Mouse (Mus musculus) ES-E14 (cell line): ENCODE results near the gene Uxt. TPM values are rescaled to one million over a fixed set of nuclear protein-coding genes. Genes with fewer than 3 reads are reported as not detected.

ENCODE experiments used
- DNase-seq: peaks from one replicate; pipeline ENCODE4 v3.0.0-alpha.2; 2013; ENCODE audit warnings: low read depth, low spot score
- H3K27ac ChIP-seq: 2 replicates; pipeline ENCODE4 v1.5.1; 2012; ENCODE audit warnings: low read depth, mild to moderate bottlenecking, low read length, moderate library complexity, mixed read lengths; ENCODE audit not compliant: poor library complexity, insufficient read depth, severe bottlenecking
- H3K36me3 ChIP-seq: 2 replicates; pipeline ENCODE4 v1.6.1; 2012; ENCODE audit warnings: mild to moderate bottlenecking, low read length, moderate library complexity, mixed read lengths; ENCODE audit not compliant: control insufficient read depth, poor library complexity, insufficient read depth, severe bottlenecking
- H3K4me1 ChIP-seq, 2 experiments: fragments of 150-350 bp in 1 of 2; sonication (generic) in 1 of 2; 2 replicates each; pipeline ENCODE4 v1.6.1; 2012; ENCODE audit warnings: low read length in 2 of 2, mild to moderate bottlenecking in 1 of 2, mixed read lengths in 1 of 2; ENCODE audit not compliant: control insufficient read depth in 2 of 2, insufficient read depth in 2 of 2, poor library complexity in 1 of 2
- H3K4me3 ChIP-seq, 2 experiments: fragments of 150-350 bp in 1 of 2; sonication (generic) in 1 of 2; 2 replicates each; pipeline ENCODE4 v1.5.1; 2012; ENCODE audit warnings: low read length in 2 of 2, low read depth in 1 of 2, mild to moderate bottlenecking in 1 of 2, mixed read lengths in 1 of 2; ENCODE audit not compliant: insufficient read depth in 1 of 2, poor library complexity in 1 of 2, severe bottlenecking in 1 of 2
- H3K9ac ChIP-seq: 2 replicates; pipeline ENCODE4 v1.6.1; 2012; ENCODE audit warnings: low read depth, mild to moderate bottlenecking, low read length, mixed read lengths; ENCODE audit not compliant: poor library complexity, insufficient read depth, severe bottlenecking
- H3K9me3 ChIP-seq: fragments of 150-350 bp; sonication (generic); 2 replicates; pipeline ENCODE4 v1.6.1; 2012; ENCODE audit warnings: low read depth, mild to moderate bottlenecking, low read length; ENCODE audit not compliant: control insufficient read depth, insufficient read depth
- CHD2 ChIP-seq: IDR thresholded peaks from 2 replicates; pipeline ENCODE4 v1.6.1; 2014; ENCODE audit warnings: mild to moderate bottlenecking, low read depth, low read length, inconsistent platforms
- HCFC1 ChIP-seq: IDR thresholded peaks from 2 replicates; pipeline ENCODE4 v1.6.1; 2012; ENCODE audit warnings: low read length, inconsistent platforms, borderline replicate concordance; ENCODE audit not compliant: insufficient read depth
- MAFK ChIP-seq: IDR thresholded peaks from 2 replicates; pipeline ENCODE4 v1.6.1; 2014; ENCODE audit warnings: mild to moderate bottlenecking, low read depth, low read length, inconsistent platforms; ENCODE audit not compliant: insufficient read depth
- ZC3H11A ChIP-seq: IDR thresholded peaks from 2 replicates; pipeline ENCODE4 v1.6.1; 2012; ENCODE audit warnings: low read depth, mild to moderate bottlenecking, inconsistent platforms, low read length, borderline replicate concordance
- ZNF384 ChIP-seq: IDR thresholded peaks from 2 replicates; pipeline ENCODE4 v1.6.1; 2012; ENCODE audit warnings: low read depth, low read length, inconsistent platforms
- in situ Hi-C, 2 experiments: fragments of 600-800 bp; cut with MboI; formaldehyde crosslinking; loops; one replicate each; pipeline ENCODE4 v1.15.1; 2025; ENCODE audit warnings: low sequenced_read_pairs in 2 of 2, inconsistent platforms in 1 of 2; ENCODE audit not compliant: unreplicated experiment in 2 of 2
- total RNA-seq: library from RNA; depleted of rRNA; stranded (reverse); fragments of 300-350 nt; gene quantifications from 2 replicates; pipeline ENCODE4 v1.2.3, GENCODE M21; 2012

The Uxt gene
- total RNA-seq, 1 experiment = 37.0 TPM

GRCm38 (mm10) chrX:20931963-20932362 lies 29.9 kb downstream of the Uxt start:
- no peak overlapping the region for H3K27ac ChIP-seq
- TF ChIP-seq CHD2 (no peak), ZC3H11A (no peak), HCFC1 (no peak), ZNF384 (no peak), MAFK (no peak)
- H3K4me3 ChIP-seq = no peak overlapping the region
- peaks cover 2 to 6% of the 10 kb centered on the region in 2 experiments; a peak in 2 of 4 replicates for H3K4me1 ChIP-seq
- no peak overlapping the region for H3K9ac ChIP-seq
- in situ Hi-C loops = no loop called here
- H3K36me3 ChIP-seq = peaks cover 8% of the 10 kb centered on the region
- H3K9me3 ChIP-seq = no peaks in the 10 kb centered on the region
- no peak for DNase-seq

DNA sequence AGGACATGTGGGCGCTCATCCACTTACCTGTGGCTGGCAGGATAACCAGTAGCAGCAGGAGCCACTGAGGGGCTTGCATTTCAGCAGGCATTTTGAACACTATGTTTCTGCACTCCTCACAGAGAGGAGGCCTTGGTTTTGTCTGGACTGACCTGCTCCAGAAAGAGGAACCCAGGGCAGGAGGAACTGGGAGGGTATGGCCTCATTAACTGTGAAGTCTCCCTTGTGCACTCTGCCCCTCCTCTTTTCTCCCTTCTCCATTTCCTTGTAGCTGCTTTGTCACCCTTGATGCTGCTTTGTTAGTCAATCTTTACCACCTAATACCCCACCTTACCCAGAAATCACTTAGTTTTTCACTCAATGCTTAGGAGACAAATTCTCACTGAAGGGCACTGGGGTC lies 30.5 kb downstream of the Uxt start, which contains the start of gene Cfp:
Gene Cfp, minus strand, starts transcription at position 192 of the 400 bp plus-strand sequence.
- H3K27ac ChIP-seq = 0 out of 2 replicates have a peak within 1 kb of the TSS, but pooled peaks have one; percentile 28
- DNase-seq = no peak
- in situ Hi-C loops = no loop called here
- TF ChIP-seq ZC3H11A = no peak
- TF ChIP-seq HCFC1 = no peak
- no peak for TF ChIP-seq MAFK
- TF ChIP-seq ZNF384 = no peak
- TF ChIP-seq CHD2 = no peak
- H3K4me3 ChIP-seq = no peak within 1 kb of the TSS
- H3K4me1 ChIP-seq = peaks cover 2 to 6% of the 10 kb centered on the region in 2 experiments; a peak in 2 of 4 replicates
- no peaks in the 10 kb centered on the region for H3K9me3 ChIP-seq
- H3K36me3 ChIP-seq = peaks cover 8% of the 10 kb centered on the region
- H3K9ac ChIP-seq = no peak within 1 kb of the TSS

DNA sequence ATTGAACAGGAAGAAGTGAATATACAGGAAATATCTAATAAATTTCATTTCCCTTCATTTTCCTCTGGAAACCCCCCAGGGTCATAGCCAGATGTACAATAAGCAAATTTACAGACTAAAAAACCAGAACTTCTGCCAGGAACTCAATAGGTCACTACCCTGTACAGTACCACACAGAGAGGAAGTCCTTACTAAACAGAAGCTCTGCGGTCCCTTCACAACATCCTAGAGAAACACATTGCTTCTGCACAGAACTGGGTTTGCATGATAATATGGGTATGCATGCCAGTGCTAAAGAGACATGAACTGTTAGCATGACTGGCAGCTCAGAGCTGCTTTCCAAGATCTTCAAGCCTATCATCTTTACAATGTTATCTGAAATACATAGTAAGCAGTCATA lies 32.0 kb downstream of the Uxt start:
- in situ Hi-C loops = no loop called here
- DNase-seq = no peak
- no peak overlapping the region for H3K27ac ChIP-seq
- H3K4me1 ChIP-seq = peaks cover 2% of the 10 kb centered on the region in 2 experiments; a peak in 1 of 4 replicates
- no peak overlapping the region for H3K9ac ChIP-seq
- H3K9me3 ChIP-seq = no peaks in the 10 kb centered on the region
- H3K36me3 ChIP-seq = peaks cover 6% of the 10 kb centered on the region
- TF ChIP-seq MAFK (no peak), HCFC1 (no peak), ZC3H11A (no peak), CHD2 (no peak), ZNF384 (no peak)
- no peak overlapping the region for H3K4me3 ChIP-seq

DNA sequence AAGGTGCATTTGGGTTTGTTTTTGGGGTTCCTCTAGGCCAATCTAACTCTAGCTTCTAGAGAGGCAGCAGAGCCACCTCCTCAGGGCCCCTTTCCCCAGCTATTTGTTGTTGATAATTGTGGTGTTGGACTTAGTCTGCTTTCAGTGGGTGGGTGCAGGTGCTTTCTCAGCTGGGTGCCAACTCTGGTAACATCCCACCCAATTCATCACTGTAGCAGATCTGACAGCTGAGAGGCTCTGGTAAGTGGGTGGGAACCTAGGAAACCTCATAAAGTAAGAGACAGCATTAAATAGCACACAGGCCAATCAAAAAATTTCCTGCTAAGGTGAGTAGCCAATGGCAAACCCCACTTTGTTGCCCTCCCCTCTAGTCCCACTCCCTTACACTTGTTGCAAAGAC lies 36.8 kb downstream of the Uxt start:
- H3K9me3 ChIP-seq = no peaks in the 10 kb centered on the region
- H3K4me3 ChIP-seq = no peak overlapping the region
- H3K4me1 ChIP-seq = no peaks in the 10 kb centered on the region
- no peak for DNase-seq
- H3K9ac ChIP-seq = no peak overlapping the region
- in situ Hi-C loops = no loop called here
- H3K27ac ChIP-seq = no peak overlapping the region
- H3K36me3 ChIP-seq = peaks cover 6% of the 10 kb centered on the region
- TF ChIP-seq ZNF384 (no peak), CHD2 (no peak), MAFK (no peak), ZC3H11A (no peak), HCFC1 (no peak)

DNA sequence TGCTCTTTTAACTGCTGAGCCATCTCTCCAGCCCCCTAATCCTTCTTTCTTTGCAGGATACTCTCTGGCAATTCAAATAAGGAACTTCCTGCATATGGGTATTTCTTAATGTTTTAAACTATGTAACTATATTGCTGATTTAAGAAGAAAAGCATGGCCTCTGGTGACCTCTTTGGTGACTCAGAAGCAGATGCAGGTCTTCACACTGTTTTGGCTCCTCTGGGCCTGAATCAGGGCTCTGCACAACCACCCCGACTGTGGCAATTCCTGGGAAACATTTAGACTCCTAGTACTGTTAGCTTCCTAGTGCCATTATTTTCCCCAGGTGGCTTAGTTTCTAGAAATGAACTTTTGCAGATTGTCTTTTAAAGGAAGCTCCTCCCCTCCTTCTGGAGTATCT lies 38.3 kb downstream of the Uxt start:
- no peak overlapping the region for H3K27ac ChIP-seq
- no peaks in the 10 kb centered on the region for H3K4me1 ChIP-seq
- H3K9me3 ChIP-seq = no peaks in the 10 kb centered on the region
- TF ChIP-seq ZC3H11A (no peak), CHD2 (no peak), HCFC1 (no peak), ZNF384 (no peak), MAFK (no peak)
- peaks cover 6% of the 10 kb centered on the region for H3K36me3 ChIP-seq
- no peak overlapping the region for H3K4me3 ChIP-seq
- in situ Hi-C loops = no loop called here
- H3K9ac ChIP-seq = no peak overlapping the region
- DNase-seq = no peak
